Mouse (Mus musculus) CD8-positive naive resting alpha-beta T cell, adult 57 days (primary cell): ENCODE results near the gene Smpdl3a. TPM values are rescaled to one million over a fixed set of nuclear protein-coding genes. Genes with fewer than 3 reads are reported as not detected.

Experiments used
- total RNA-seq: library from RNA; stranded (reverse); gene quantifications from one replicate; pipeline ENCODE4 v1.2.4, GENCODE M21; 2023

Smpdl3a gene
- 61.7 TPM for total RNA-seq

DNA sequence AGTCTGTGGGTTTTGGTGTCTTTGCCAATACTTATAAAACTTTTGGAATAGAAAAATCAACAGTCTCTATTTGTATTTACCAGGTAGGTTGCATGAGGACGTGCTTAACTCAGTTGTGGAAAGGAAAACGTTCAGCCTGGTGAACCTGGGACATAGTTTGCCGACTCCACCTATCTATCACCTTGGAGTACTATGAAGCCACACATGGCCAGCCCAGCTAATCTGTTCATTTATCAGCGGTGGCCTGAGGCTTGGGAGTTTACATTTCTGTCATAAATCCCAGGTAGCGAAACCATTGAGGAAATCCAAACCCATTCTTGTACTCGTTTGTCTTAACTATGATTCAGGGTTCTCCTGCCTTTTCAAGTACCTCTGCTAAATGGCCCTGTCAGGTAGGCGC lies at the start of gene Smpdl3a:
TSS of gene Smpdl3a (plus strand) at position 318 of the 400 bp plus-strand sequence.

DNA sequence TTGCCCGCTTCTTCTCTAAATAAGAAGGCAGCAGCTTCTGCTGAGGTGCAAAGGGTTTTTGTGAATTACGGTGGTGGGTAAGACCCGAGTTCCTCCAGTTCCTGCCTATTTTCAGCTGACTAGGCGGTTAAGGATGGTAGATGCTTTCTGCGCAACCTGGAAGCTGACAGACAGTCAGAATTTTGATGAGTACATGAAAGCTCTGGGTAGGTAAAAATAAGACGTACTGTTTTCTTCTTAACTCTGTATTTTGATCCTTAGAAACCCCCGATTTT lies 9.3 kb upstream of the Smpdl3a start, which contains the start of gene Fabp7:
TSS of gene Fabp7 (plus strand) at position 6 of the 275 bp plus-strand sequence.

Other genes starting within 250 kb of the Smpdl3a start
- 5.0 TPM for gene Pkib, start 162.4 kb upstream of the Smpdl3a start, total RNA-seq
- gene Fabp7, start 9.5 kb upstream of the Smpdl3a start, total RNA-seq, result not detected